Mouse (Mus musculus): ENCODE measurements around the gene Gpr153.

The Gpr153 gene

GRCm38 (mm10) chr4:152265791-152266190 is 8.2 kb upstream of the Gpr153 start:
- DNase-seq, result no peak

- peak; percentile 90 for DNase-seq
These were observed 7.7 kb upstream of the Gpr153 start for GRCm38 (mm10) chr4:152266236-152266895.

GRCm38 (mm10) chr4:152267748-152268369 is 6.2 kb upstream of the Gpr153 start:
- peak; percentile 88 for DNase-seq

- no peak for DNase-seq
These were observed 4.1 kb upstream of the Gpr153 start for GRCm38 (mm10) chr4:152269967-152270366.

- DNase-seq, result no peak
These were observed 3.4 kb upstream of the Gpr153 start for GRCm38 (mm10) chr4:152270599-152270998.

GRCm38 (mm10) chr4:152271334-152271733 is 2.7 kb upstream of the Gpr153 start:
- DNase-seq, result no peak

GRCm38 (mm10) chr4:152272006-152272405 is 2.0 kb upstream of the Gpr153 start:
- peak; percentile 54 for DNase-seq

GRCm38 (mm10) chr4:152272449-152273049 is 1.5 kb upstream of the Gpr153 start:
- peak; percentile 62 for DNase-seq

GRCm38 (mm10) chr4:152273191-152273590 is 841 bp upstream of the Gpr153 start:
- no peak for DNase-seq

- peak; percentile 55 for DNase-seq
These were observed 674 bp downstream of the Gpr153 start for GRCm38 (mm10) chr4:152274681-152275131.

GRCm38 (mm10) chr4:152276389-152277347 is 2.6 kb downstream of the Gpr153 start:
- peak; percentile 75 for DNase-seq

GRCm38 (mm10) chr4:152277916-152278315 is 3.9 kb downstream of the Gpr153 start:
- DNase-seq, result no peak

- peak; percentile 62 for DNase-seq
These were observed 5.0 kb downstream of the Gpr153 start for GRCm38 (mm10) chr4:152278986-152279385.

- DNase-seq, result no peak
These were observed 7.6 kb downstream of the Gpr153 start for GRCm38 (mm10) chr4:152281601-152282000.

- DNase-seq, result peak; percentile 46
These were observed 8.7 kb downstream of the Gpr153 start for GRCm38 (mm10) chr4:152282721-152283120.

GRCm38 (mm10) chr4:152283186-152283950 is 9.3 kb downstream of the Gpr153 start:
- DNase-seq, result peak; percentile 84

GRCm38 (mm10) chr4:152285505-152285904 is 11.5 kb downstream of the Gpr153 start:
- peak; percentile 85 for DNase-seq

- peak; percentile 67 for DNase-seq
These were observed 12.2 kb downstream of the Gpr153 start for GRCm38 (mm10) chr4:152286183-152286582.

GRCm38 (mm10) chr4:152286887-152287286 is 12.9 kb downstream of the Gpr153 start:
- no peak for DNase-seq

- no peak for DNase-seq
These were observed 13.5 kb downstream of the Gpr153 start for GRCm38 (mm10) chr4:152287317-152288120.

GRCm38 (mm10) chr4:152288398-152288945 is 14.4 kb downstream of the Gpr153 start:
- no peak for DNase-seq

All from cerebellum, adult 11-12 months (tissue).